Mouse (Mus musculus) T-helper 17 cell (primary cell): ENCODE results near the gene Ube2l3.

ENCODE experiments used
- in situ Hi-C, 2 experiments: fragments of 300-600 bp; cut with MboI, MseI; formaldehyde crosslinking; loops; 1 replicate in 1 of 2; 2 replicates in 1 of 2; pipeline ENCODE4 v1.15.1; 2025; ENCODE audit warnings: high pct_unique_total_duplicates in 2 of 2

Gene Ube2l3

GRCm38 (mm10) chr16:17202549-17202948, at the start of gene Ube2l3:
Ube2l3 (minus strand) TSS chr16:17202649.
- in situ Hi-C loops = loop anchor here (5.0 to 10.0 kb wide), 4 partner anchors 55 to 988 kb away; partner anchors contain the start of genes Ccdc116 (in 1 of the 2), Lztr1 (in 1 of the 2), Pkp2 (in 1 of the 2) and Ppm1f (in 1 of the 2)

DNA sequence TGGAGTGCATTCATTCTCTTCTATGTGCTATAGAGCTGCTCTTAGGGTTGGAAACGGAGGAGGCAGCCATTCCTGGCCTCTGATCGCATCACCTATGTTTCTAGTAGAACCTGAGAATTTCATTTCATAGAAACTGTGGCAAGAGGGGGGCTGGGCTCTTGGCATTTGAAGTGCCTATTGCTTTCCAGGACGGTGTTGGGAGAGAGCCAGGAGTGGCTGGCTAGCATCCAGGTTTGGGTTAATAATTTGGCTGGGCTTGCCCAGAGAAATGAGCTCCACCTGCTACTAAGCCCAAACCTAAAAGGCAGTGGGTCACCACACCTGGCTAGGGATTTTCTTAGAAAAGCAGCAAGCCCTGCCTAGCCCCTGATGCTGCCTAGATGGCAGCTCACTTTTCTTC, 49.1 kb upstream of the Ube2l3 start:
- in situ Hi-C loops = no loop called here

DNA sequence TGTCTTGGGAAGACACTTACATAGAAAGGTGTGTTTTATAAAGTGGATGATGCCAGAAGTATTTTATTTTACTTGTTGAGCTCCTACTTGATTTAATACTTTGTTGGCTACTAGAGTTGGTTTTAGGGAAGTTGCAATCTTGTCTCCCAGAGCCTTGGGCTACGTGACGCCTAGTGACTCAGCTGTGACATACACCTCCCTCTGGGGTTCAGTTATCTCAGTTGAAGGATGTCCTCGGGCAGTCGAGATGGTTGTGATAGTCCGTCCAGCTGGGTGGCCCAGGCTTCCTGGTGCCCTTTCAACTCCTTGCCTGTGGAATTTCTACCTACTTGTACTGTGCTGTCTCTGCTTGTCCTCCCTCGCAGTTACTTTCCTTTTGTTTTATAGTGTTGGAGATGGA, 46.7 kb upstream of the Ube2l3 start:
- in situ Hi-C loops = no loop called here

DNA sequence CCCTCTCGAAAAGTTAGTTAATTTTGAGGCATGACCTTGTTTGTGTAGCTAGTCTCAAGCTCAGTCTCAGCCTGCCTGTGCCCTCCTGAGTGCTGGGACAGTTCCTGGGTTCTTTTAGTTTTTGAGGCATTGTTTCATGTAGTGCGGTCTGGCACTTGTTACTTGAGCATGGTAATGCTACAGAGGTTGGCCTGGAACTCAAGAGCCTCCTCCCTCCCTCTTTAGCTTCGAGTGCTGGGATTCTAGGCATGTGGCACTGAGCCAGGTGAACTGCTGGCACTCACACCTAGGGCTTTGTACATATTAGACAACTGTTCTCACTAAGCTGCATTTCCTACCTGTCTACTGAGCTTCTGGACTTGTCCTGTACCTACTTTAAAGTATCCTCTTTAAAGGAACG, 45.3 kb upstream of the Ube2l3 start:
- in situ Hi-C loops = no loop called here

- in situ Hi-C loops = no loop called here
These were observed 42.5 kb upstream of the Ube2l3 start for GRCm38 (mm10) chr16:17244996-17245395.

DNA sequence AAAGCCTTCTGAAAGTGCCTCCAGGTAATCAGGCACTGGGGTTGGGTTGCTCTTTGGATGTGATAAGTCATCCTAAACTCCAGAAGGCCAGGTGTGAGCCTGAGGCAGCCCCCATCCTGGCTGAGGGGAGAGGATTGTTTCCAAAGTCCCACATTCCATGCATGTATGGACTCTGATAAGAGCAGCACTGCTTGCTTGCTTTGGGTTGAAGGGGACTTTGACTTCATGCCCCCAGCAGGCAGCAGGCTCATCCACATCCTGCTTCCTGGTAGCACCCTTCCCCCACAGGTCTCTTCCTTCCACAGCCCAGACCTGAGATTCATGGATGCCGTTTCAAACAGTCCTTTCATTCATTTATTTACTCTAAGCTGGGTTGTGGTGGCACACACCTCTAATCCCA, 41.3 kb upstream of the Ube2l3 start:
- in situ Hi-C loops = no loop called here

GRCm38 (mm10) chr16:17239409-17239808, 37.0 kb upstream of the Ube2l3 start:
- in situ Hi-C loops = loop anchor here in 1 of 2 experiments (10.0 kb wide), 1 partner anchor 715 kb away; no protein-coding TSS in a partner anchor

DNA sequence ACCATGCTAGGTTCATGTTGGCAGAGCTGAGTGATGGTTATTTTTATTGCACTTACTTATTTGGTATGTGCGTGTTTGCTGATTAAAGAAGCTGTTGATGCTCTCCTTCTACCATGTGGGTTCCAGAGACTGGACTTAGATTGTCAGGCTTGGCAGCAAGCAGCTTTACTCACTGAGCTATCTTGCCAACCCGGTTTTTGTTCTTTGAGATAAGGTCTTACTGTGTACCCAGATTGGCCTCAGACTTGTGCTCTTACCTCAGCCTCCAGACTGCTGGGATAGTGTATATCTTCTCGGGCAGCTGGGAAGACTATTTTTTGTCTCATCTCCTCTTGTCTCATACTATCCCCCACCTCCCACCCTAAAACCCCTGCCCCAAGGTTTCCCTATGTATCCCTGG, 35.2 kb upstream of the Ube2l3 start:
- in situ Hi-C loops = loop anchor here in 1 of 2 experiments (10.0 kb wide), 1 partner anchor 717 kb away; no protein-coding TSS in a partner anchor

GRCm38 (mm10) chr16:17234916-17235665, 32.6 kb upstream of the Ube2l3 start:
- in situ Hi-C loops = loop anchor here in 1 of 2 experiments (10.0 kb wide), 1 partner anchor 720 kb away; no protein-coding TSS in a partner anchor

DNA sequence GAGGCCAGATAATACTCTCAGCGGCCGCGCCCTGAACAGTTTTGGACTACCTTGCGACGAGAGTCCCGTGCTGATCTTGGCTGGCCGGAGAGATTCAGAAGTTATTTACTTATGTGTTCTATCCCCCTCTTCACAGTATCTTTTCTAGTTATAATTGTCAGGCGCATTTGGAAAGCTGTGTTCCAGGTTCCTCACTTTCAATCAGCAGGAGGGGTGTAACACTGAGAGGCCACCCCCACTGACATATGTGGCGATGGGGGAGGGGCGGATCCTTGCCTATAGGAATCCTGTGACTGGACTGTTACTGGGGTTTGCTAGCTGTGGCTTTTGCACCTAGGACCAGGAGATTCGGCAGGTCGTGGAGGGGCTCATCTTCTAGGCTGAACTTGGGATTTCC, 32.0 kb upstream of the Ube2l3 start:
- in situ Hi-C loops = loop anchor here in 1 of 2 experiments (10.0 kb wide), 1 partner anchor 720 kb away; no protein-coding TSS in a partner anchor

DNA sequence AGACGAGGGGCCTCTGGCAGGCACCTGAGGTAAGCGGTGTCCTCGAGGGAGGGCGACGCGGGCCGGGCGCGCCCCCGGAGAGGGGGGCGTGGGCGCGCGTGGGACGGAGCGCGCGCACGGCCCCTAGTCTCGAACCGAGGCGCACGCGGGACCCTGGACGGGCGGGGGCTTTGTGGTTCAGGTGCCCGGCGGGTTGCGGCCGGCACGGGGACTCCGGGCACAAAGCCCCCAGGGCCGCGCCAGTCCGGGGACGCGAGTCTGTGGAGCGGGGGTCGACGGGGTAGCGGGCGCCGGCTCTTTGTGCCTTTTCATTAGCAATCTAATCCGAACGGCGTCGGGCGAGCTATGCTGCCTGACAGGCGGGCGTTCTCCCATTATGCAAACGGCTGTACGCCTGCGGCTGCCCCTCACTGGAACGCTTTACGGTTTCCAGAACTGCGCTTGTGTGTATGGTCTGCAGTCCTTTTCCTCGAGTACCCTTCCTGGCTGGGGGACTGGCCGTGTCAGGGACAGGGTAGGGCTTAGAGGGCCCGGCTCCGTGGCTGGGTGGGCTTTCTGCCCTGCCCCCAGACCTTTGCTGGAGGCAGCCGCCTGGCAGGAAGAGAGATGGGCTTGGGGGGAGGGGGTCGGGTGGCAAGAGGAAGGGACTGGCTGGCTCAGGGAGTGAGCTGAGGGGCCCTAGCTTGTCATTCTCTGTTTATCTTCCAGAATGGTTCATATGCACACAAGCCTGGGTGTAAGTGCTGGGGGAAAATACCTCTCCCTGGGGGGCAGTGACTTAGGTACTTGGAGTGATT, 31.5 kb upstream of the Ube2l3 start:
- in situ Hi-C loops = loop anchor here in 1 of 2 experiments (10.0 kb wide), 1 partner anchor 721 kb away; no protein-coding TSS in a partner anchor

DNA sequence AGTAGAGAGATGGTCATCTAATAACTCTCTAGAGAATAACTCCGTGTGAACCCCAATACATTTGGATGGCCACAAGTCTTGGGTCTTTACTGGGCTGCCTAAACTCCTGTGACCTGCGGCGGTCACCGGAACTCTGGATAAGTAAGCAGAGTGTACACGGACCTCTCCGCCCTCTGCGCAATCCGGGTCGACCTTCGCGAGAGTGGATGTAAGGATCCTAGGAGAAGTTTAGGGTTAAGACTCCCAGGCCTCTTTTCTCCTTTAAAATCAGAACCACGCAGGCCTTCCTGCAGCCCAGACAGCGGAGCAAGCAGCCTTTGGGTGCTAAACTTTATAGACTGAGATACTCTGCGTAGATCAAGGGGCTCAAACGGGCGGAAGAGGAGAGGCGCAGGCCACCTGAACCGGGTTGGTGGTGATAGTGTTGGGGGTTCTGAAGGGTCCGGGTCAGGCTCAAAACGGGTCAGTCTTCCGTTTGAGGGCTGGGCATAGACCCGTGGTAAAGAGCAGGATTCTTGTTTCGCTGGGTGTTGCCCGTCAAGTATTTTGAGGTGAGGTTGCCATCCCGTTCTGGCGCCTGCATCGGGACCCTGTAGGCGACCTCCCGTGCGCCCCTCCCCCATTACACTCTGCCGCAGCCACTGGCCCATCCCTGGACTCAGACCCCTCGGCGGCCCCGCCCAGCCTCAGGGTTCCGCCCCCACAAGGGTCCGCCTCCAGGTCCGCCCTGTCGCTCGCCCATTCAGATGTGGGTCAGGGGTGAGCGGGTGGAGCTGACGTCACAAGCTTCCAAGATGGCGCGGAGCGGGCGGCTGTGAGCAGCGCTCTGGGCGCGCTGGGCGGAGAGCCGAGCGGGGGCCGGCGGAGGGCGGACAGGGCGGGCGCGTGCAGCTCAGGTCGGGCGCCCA, 30.6 kb upstream of the Ube2l3 start, which contains the start of gene Hic2:
Gene Hic2, plus strand, starts transcription at position 779 of the 908 bp plus-strand sequence.
- in situ Hi-C loops = loop anchor here in 1 of 2 experiments (10.0 kb wide), 1 partner anchor 722 kb away; no protein-coding TSS in a partner anchor

GRCm38 (mm10) chr16:17231523-17231922, 29.1 kb upstream of the Ube2l3 start:
- in situ Hi-C loops = loop anchor here in 1 of 2 experiments (10.0 kb wide), 1 partner anchor 723 kb away; no protein-coding TSS in a partner anchor

GRCm38 (mm10) chr16:17226496-17226895, 24.0 kb upstream of the Ube2l3 start:
- in situ Hi-C loops = no loop called here

- in situ Hi-C loops = no loop called here
These were observed 23.1 kb upstream of the Ube2l3 start for GRCm38 (mm10) chr16:17225584-17225983.

GRCm38 (mm10) chr16:17222197-17222596, 19.7 kb upstream of the Ube2l3 start:
- in situ Hi-C loops = no loop called here

DNA sequence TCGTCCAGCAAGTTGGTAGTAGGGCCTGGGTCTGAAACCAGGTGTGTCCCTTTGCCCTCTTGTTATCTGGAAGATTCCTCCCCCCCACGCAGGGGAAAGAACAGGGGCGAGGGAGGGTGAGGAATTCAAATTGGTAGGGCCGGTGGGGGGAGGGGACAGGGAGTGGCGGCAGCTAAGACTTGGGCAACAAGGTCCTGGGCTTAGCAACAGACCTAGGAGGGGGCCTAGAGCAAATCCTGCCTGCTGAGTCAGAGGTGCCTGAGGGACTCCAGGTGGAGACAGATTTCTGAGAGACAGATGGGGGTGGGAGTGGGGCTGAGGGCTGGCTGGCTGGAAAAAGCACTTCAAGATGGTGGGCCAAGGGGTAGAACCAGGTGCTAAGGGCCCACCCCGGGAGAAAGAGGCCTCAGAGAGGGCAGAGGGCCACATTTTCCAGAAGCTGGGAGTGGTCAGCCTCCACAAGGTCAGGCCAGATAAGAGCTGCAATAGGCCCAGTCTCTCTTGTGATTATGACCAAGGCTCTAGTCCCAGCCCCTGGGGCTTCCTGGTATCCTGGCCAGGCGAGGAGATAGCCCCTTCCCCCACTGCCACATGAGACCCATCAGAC, 17.8 kb upstream of the Ube2l3 start:
- in situ Hi-C loops = no loop called here

GRCm38 (mm10) chr16:17216934-17217633, 14.6 kb upstream of the Ube2l3 start:
- in situ Hi-C loops = no loop called here

DNA sequence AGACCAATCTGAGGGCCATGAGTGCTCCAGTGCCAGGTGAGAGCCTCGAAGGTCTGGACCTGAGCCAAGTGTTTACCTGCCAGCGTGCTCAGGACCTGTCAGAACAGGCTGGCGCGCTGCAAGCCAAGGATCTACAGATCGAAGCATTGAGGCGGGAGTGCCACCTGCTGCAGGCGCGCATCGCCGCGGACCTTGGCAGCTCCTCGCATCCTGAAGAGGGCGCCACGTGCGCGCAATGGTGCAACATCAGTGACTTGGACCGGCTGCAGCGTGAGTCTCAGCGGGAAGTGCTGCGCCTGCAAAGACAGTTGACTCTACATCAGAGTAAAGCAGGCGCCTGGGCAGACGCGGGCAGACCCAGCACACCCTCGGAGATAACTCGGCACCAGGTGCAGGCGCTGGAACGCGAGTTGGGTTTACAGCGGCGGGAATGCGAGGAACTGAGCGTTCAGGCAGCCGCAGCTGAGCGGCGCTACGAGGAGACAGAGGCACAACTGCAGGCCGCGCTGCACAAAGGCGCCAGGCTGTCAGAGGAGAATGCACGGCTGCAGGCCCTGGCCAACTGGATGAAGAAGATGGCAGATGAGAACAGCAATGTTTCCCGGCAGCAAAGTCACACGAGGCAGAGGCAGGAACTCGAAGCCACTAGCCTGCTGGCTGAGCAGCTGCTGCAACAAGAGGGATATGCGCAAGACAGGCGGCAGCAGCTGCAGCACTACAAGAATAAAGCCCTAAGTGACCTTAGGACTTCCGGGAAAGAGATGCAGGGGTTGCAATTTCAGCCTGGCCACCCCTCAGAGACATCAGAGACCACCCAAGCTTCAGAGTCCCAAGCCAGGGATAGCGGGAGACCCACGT, 7.8 kb upstream of the Ube2l3 start:
- in situ Hi-C loops = loop anchor here (5.0 to 10.0 kb wide), 6 partner anchors 62 to 995 kb away; partner anchors contain the start of genes Ess2 (in 1 of the 2), Lztr1 (in 1 of the 2), Pkp2 (in 1 of the 2) and Ppm1f (in 1 of the 2)
